Mouse (Mus musculus): ENCODE measurements at regions not wholly inside any gene's neighbourhood (a gene's known extent, or its start where the extent isn't known, plus 50 kb on each side); places are given as distances from the start of the nearest gene placed in this dataset.

DNA sequence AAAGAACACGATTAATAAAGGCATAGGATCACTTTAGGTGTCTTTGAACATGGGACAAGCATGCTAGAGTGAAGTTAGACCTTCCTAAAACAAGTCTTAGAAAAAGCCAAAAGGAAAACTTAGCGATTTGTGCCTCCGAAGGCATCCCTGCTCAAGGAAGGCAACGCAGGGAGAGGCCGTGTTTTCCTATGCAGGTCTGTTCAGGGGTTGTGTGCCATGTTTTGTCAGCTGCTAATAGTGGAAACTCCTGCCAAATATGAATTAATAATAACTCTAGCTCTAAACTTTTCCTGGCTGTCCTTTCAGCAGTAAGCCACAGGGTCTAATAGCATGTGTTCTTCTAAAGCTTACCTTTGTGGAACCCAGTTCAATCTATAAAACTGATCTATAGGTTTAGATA, 168.4 kb upstream of the Ccdc122 start:
- no peak for DNase-seq

DNA sequence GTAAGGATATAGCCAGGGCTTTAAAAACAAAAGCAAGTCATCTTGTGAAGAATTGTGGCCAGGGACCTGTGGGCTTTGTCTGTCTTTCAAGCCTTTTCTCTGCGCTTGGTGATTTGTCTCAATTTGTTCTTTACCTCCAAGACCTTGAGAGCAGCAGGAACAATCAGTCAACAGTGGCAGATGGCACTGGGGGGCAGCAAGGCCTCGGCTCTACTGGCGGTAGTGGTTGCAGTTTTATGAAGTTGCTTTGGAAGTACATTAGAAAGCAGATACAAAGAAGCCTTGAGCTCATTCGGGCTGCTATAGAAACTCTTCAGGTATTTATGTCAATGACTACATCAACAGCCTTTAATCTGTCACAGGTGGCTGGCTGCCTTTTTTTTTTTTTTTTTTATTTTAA, 171.9 kb upstream of the Ccdc122 start:
- DNase-seq: no peak

DNA sequence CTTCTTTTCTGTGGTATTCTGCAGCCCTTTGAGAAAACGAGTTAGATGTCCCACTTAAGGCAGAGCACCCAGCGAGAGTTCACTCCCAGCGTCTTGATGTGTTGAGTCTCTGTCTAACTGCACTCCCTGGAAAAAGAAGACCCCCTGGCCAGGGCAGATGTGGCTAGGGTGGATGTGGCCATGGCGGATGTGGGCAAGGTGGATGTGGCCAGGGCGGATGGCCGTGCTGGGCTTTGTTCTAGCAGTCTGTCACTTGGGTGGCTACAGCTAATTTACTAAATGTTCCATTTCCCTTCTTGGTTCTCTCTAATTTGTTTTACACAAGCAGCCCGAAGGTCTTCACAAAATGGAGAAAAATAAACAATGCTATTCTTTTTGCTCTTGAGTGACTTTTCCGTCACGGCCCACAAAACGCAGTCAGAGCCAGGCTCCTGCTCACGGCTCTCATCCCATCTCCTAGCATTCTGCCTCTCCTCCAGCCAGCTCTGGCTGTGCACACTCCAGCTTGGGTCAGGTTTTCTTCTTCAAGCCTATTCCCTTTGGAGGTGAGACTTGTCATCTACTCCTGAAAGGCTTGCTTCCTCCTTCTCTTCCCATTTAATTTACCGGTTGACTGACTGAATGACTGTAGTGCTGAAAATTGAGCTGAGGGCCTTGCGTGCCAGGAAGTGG, 173.4 kb upstream of the Ccdc122 start:
- DNase-seq: peak in 1 of 2 experiments; percentile 41

DNA sequence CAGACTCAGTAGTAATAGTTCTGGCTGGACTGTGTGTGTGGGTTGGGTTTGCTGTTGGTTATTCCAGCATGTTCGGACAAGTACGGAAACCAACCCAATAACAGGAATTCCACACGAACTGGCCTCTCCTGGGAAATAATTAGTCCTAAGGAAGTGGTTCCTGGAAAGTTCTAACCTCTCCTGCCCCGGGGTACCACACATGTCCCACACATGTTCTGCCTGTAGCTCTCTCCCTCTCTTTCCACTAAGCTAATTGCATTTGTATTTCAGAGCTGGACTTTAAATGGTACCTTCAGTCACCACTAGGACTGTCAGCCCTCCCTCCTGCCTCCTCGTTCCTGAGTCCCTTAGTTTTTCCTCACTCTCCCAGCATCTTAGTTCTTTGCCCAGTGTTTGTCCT, 178.2 kb upstream of the Ccdc122 start:
- no peak for DNase-seq

DNA sequence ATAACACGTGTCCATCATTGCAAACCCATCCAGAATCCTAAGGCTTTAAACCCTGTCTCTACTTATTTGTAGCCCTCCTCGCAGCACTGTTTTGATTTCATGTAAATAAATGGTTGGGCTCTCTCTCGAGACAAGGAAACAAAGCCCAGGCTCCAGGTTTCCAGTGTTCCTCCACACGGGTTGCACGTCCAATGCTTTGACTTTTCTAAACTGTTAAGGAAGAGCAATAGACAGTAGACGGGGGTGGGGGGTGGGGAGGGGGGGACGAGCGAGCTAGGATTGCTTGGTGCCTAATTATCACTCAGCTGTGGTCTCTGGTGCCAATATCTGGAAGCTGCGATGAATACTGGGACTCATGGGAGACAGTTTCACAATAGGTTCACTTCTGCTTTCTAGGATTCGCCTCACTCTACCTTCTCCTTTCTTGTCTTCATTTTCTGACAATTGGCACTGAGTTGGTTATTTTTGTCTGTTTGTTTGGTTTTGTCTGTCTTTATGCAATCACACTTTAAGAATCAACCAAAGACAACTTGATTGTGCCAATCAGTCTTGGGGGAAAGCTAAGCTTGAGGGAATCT, 179.3 kb upstream of the Ccdc122 start:
- DNase-seq: no peak

DNA sequence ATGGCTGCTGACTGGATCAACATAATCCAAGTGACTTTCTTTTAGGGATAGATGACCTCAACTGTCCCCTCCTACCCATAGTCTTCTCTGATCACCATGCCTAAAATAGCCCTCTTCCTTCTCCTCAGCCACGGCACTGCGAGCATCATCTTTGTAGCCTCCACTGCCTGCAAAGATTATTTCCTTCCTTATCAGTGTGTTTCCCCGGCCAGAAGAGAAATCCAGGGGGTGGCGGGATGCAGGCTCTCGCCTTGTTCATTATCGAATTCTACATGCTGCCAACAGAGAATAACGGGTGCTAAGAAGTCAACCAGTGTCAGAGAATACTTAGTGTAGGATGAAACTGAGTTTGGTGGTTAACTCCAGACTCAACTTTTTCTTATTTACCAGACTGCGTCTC, 180.0 kb upstream of the Ccdc122 start:
- no peak for DNase-seq

DNA sequence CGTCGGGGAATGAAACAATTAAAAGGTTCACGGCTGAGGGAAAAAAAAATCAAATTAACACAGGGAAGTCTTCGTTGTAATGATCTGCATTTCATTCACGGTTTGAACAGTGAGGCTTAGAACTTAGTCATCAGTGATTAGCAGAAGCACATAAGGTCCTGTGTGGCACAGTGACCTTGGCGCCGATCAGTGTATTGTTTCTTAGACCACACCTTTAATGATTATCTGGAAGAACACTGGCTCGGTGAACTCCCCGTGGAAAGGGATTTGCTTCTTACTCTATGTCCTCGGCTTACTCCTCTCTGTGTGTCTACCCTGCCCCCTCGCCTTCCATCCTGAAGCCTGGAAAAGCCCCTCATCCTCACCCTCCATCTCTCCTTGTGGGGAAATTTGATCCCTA, 181.6 kb upstream of the Ccdc122 start:
- no peak for DNase-seq

DNA sequence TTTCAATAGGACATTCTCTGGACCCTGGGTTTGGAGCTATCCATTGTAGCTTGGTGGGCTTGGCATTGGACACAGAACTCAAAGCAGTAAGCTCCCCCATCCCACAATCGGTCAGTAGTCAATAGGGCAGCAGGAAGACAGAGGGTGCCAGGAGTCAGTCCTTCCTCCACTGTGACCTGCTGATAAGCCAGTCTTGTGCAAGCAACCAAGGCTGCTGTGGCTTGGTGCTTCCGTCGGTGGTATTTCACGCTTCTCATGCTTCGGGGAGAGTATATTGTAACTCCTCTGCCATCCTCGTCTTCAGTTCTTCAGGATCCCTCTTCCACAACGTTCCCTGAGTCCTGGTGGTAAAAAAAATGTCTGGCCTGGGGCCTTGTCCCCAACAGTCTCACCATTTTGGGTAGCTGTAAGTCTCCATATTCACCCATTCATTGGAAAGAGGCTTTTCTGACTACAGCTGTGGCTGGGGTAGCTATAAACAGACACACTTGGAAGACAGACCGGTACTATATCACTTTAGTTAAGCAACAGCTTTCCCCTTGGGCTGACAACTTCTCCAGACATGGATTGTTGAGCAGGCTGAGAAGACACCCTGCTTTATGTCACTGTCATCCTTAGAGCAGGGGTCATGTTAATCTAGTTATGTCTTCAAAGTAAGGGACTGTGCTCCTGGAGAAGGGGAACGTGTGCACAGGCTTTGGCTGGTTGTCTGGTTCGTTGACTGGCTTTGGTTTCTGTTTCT, 184.9 kb upstream of the Ccdc122 start:
- DNase-seq: no peak

DNA sequence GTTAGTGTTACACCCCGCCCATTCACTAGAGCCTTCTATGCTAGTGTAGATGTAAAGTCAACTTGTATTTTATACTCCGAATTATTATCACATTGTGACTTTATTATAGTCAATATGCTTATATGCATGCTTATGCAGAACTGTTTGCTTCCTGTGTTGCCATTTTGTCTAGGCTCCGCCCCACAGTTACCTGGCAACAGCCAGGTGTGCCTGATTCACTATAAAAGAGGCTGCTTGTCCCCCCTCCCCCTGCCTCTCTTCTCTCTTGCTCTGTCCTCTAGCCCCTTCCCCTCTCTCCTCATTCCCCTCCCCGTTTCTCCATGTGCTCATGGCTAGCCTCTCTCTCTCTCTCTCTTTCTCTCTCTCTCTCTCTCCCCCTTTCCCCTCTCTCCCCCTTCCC, 185.9 kb upstream of the Ccdc122 start:
- DNase-seq: no peak

DNA sequence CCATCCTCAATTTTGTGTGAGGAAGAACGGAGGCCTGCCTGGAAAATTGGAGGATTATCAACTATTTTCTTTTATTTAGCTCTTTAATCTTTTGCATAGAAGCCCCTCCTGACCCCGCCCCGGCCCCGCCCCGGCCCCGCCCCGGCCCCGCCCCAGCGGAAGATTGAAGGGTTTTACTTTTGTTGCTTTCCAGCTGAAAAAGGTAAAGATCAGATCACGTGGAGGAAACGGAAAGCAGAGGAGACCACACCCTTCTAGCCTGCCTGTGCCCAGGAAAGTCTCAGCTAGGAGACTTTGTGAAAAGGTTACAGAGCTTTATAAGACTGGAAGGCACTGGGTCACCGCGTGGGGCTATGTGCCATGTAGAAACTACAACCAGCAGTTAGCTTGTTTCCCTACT, 186.5 kb upstream of the Ccdc122 start:
- DNase-seq: no peak

DNA sequence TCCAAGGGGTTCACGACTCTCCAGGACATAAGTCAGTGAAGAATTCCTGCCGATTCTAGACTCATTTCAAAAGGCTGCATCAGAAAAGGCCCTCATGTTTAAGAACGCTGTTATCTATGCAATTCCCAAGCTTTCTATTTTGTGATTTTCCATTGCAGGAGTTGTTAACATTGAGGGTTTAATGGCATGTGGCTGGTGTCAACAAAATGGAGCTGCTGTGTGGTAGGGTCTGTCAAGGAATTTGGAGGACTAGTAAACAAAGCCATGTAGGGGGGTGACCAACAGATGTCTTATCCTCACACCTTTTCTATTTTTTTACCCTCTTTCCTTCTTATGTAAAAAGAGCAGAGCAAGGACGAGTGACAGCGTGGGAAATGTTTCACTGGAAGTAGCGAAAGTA, 186.9 kb upstream of the Ccdc122 start:
- no peak for DNase-seq

DNA sequence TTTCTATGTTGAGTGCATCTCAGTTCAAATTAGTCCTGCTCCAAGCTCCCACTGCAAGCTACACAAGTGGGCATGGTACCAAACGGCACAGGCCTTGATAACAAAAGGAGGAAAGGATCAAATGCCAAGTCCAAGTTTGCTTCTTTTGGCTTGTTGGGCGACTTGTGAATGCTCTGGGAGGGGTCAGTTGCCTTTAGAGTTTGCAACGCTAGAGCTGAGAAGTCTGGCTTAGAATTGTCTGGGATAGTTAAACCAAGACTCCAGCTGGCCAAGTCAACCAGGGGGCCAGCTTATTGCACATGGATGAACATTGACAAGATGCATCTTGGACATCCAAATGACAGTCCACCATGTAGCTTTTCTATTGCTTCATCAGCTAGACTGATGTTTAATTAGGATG, 187.5 kb upstream of the Ccdc122 start:
- DNase-seq: no peak

DNA sequence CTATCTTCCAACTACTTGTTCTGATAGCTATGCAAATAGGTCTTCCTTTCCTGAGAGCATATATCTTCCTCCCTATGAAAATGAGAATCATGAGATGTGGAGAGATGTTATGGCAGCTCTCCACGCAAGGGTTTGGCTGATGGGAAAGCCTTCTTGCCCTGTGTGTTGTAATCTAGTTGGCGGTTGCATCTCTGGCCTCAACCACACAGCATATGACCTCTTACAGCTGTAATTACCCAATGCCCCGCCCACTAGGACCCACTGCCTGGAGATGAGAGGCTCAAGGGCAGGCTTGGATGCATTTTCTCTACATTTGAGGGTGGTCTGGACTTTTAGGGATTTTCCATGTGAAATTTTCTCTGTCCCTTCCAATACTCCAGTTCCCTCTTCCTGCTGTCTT, 190.9 kb upstream of the Ccdc122 start:
- DNase-seq: no peak

DNA sequence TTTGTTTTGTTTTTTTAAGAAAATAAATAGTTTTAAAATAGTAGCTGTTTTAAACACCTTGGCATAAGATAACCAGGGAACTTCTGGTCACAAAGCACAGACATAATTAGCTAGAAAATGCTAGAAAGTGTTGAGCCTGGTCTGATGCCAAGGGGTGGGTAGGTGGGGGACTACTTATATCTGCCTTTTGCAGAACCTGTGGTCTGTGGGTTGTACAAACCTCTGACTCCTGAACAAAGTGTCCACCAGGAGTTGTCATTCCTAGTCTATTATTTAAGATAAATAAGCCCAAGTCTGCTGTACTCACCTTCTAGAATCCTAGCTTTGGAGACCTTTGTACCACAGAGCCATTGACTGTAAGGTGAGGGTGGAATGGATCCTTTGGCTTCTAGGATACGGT, 191.9 kb upstream of the Ccdc122 start:
- DNase-seq: no peak

DNA sequence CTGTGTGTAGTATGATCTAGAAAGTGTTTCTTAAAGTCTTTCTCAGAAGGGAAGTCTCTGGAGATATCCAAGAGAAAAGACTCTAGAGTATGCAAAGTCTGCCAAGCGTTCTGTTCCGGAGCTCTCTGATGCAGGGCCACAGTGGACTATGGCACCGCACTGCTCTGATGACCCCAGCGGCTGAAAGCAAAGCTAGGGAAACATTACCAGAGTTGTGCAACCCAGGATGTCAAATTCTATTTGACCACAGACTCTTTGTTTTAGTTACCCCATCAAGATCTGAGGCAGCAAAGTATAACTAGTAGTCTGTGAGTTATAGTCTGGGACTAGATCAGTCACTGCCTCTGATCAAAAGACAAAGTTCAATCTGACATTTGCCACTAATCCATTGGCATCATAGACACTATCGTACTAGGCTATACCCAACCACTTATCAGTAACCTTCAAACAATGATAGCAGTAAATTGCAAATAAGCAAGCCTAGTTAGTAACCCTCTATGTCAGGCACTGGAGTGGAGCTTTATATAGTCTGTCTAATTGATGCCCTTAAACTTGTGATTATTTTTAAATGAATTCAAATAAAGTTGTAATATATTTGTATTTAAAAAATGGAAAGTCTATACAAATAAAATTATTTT, 198.9 kb upstream of the Ccdc122 start:
- DNase-seq: peak in 1 of 2 experiments; percentile 59

DNA sequence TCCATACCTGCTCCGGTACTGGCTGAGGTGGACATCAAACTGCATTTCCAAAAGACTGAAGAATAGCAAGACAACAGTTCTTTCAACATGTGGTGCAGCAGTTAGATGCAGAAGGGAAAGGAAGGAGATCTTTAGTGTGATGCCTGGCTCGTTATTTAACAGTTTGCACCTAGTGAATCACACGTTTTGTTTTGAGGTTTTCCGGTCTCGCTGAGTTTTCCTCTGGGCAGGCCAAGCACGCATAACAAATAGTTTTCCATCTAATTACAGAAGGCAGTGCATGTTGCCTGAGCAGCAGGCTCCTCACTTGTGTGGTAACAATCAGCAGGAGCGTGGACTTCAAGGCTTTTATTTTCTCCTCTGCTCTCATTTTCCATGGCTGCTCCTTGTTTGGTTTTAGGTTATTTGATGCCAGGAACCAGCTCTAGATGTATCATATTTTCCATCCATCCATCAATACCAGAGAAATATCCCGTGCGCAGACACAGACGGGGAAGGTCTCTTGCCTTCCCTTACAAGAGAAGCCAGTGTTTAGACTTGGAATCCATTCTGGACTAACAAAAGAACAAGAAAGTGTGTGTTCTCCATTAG, 199.6 kb upstream of the Ccdc122 start:
- DNase-seq: no peak

DNA sequence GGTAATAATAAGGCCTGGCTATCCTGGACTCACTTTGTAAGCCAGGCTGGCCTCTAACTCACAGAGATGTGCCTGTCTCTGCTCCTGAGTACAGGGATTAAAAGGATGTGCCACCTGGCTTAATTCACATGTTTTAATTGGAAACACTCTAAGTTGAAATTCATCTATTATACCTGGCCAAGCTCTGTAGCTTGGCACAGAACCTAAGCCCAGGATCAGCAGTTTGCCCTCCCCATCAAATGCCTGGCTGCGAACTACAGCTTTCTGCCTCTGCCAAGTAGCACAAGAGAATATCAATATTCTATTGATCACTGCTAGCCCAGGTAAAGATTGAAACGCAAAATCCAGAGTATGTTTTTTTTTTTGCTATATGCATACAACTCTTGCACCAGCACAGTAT, 200.3 kb upstream of the Ccdc122 start:
- no peak for DNase-seq

DNA sequence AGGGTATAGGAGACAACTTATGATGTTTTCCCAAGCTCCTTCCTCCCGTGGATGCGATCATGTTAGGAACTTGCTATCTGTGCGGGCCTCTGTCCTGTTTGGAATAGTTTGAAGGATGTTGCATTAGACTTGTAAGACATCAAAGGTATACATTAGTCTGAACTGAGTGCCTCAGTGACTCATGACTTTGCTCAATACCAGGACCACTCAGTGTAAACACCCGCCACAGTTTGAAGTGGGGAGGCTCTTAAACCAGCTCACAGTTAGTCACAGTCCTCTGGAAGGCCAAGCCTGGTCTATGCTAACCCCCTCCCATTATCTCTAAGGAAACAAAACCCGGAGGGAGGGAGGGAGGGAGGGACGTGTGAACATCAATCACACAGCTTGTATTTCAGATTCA, 202.5 kb upstream of the Ccdc122 start:
- no peak for DNase-seq

DNA sequence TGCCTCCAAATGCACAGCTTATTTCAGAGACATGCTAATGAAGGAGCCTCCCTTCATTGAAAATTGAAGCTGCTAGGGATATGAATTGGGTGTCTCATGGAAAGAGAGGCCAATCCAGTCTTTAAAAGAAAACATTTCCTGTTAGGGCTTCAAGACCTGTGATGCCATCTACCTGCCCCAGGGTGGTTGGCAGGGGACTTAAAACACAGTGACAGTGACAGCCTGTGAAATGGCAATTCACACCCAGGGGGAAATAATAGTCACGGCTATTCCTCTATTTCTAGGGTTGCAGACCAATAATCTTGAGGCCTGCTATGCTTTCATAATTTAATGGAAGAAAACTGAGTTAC, 207.4 kb upstream of the Ccdc122 start:
- no peak for DNase-seq

DNA sequence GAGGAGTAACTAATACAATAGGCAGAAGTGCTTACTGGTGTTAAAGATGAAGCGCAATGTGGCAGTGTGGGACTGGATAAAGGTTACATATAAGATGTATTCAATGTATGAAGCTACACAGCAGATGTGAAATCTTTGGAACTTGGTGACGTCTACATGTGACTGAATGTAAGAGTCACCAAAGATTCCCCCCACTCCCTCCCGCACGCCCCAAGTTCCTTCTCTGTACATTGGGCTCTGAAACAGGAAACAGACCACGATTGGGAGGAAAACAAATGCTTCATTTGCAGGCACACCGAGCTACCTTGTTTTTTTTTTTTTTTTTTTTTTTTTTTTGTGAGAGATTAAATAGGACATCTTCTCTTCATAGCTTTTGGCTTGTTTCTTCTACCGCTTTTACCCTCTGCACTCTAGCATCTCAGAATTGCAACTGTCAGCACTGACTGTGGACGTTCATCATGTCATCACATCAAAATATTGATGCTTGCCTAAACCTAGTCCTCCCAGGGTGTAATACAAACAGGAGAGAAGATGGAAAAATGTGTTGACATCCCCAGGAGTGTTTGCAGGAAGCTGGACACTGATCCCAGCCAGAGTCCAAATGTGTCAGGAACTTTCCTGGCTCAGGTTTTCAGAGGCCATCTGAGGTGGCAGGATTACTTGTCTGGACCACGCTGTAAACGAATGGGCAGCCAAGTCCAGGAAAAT, 208.0 kb upstream of the Ccdc122 start:
- no peak for DNase-seq

DNA sequence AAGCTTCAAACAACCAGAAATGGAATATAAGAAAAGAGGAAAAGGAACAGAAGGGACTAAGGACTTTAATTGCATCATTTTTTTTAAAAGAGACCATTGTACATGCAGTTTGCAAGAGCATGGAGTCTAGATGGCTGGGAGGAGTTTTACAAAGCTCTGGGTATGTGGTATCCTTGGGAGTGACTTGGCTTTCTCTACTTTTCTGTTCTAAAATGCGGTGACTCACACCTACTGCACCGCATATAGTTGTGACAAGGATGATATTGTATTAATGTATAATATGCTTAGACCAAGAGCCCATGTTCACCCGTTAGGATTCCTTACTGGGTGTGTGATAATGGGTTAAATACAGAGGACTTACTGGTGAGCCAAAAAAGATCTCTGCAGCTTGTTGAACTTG, 212.5 kb upstream of the Ccdc122 start:
- DNase-seq: no peak

DNA sequence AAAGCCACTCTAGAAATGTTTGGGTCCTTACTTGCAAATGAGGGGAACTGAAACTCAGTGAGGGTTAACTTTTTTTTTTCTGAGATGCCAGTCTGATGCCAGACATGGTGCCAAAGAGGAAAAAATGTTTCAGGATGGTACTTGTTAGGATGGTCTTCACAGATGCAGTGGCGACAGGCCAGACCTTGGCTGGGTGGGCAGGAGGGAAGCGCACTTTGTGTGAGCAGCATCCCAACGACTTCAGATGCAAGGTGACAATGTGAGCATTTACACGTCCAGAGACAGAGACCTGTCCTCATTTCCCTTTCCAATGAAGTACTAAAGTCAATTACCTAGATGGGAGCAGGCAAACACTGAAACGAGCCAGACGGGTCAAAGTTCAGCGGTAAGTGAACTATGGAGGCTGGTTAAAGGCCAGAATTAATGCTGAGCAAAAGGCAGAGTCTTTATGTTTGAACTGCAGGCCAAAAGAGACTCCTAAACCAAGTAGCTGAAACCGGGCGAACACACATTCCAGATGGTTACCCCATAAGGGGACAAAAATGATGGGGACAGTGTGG, 213.7 kb upstream of the Ccdc122 start:
- peak in 1 of 2 experiments; percentile 48 for DNase-seq

DNA sequence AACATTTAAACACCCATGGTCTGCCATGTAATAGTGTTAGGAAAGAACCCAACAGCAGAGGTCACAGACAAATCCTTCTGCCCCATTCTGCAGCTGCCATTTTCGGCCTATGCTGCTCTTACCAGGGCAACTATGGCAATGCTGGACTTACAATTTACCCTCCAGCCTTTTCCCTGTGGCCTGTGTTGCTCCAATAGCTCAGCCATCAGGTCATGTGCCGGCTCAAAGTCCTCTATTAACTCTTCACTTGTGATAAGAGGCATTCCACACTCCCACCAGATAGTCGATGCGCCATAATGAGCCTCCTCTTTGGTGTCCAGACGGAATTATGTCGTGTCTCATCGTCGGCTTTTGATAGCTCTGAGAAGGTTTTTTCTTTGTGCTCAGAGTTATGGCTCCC, 214.7 kb upstream of the Ccdc122 start:
- DNase-seq: no peak

Measured in kidney, postnatal 4 days (tissue).